Mouse (Mus musculus): Measurements from ENCODE around the gene Lgals7. TPM values are rescaled to one million over a fixed set of nuclear protein-coding genes. Genes with fewer than 3 reads are reported as not detected.

Gene Lgals7
- polyA plus RNA-seq, 1 experiment from 2014 or later, result 1.0 TPM

- Histone ChIP-seq H3K4me1 (replicated peaks; ENCODE audit: control insufficient read depth, insufficient read depth, low read length) (peaks cover 30% of the 10 kb centered on the region), H3K9me3 (ENCODE audit: control insufficient read depth, low read length) (no peaks in the 10 kb centered on the region), H3K9ac (ENCODE audit: low read length) (no peak overlapping the region), H3K4me2 (ENCODE audit: low read depth, low read length) (no peak overlapping the region), H3K27ac (ENCODE audit: low read length) (peak overlapping the region; percentile 48; the same call in 1 of the 2 replicates), H3K36me3 (ENCODE audit: control insufficient read depth, insufficient read depth, low read length) (peaks cover 76% of the 10 kb centered on the region), H3K4me3 (ENCODE audit: low read length) (no peak overlapping the region), H3K27me3 (ENCODE audit: control insufficient read depth, insufficient read depth, low read depth, low read length) (no peaks in the 10 kb centered on the region)
- ATAC-seq (ENCODE audit: low read depth), result no peak
- 79% methylated on average over 4 of the region's 4 CpGs for WGBS
Measured at GRCm38 (mm10) chr7:28819571-28819970, 44.1 kb upstream of the Lgals7 start.

- H3K4me1 ChIP-seq (replicated peaks; ENCODE audit: control insufficient read depth, insufficient read depth, low read length), result peaks cover 27% of the 10 kb centered on the region
- 59% methylated on average over 12 of the region's 12 CpGs for WGBS
- H3K27ac ChIP-seq (ENCODE audit: low read length), result 0 out of 2 replicates have a peak overlapping the region, but pooled peaks have one; percentile 48
- no peak overlapping the region for H3K9ac ChIP-seq (ENCODE audit: low read length)
- no peaks in the 10 kb centered on the region for H3K27me3 ChIP-seq (ENCODE audit: control insufficient read depth, insufficient read depth, low read depth, low read length)
- no peak overlapping the region for H3K4me3 ChIP-seq (ENCODE audit: low read length)
- ATAC-seq (ENCODE audit: low read depth), result peak; percentile 9; the same call in 1 of the 2 replicates
- no peaks in the 10 kb centered on the region for H3K9me3 ChIP-seq (ENCODE audit: control insufficient read depth, low read length)
- no peak overlapping the region for H3K4me2 ChIP-seq (ENCODE audit: low read depth, low read length)
- H3K36me3 ChIP-seq (ENCODE audit: control insufficient read depth, insufficient read depth, low read length), result peaks cover 65% of the 10 kb centered on the region
Measured at GRCm38 (mm10) chr7:28820358-28821260, 43.0 kb upstream of the Lgals7 start.

GRCm38 (mm10) chr7:28821261-28821831, 42.3 kb upstream of the Lgals7 start:
- ATAC-seq (ENCODE audit: low read depth), result no peak
- H3K4me3 ChIP-seq (ENCODE audit: low read length), result no peak overlapping the region
- H3K9ac ChIP-seq (ENCODE audit: low read length), result no peak overlapping the region
- no peak overlapping the region for H3K4me2 ChIP-seq (ENCODE audit: low read depth, low read length)
- no peak overlapping the region for H3K27ac ChIP-seq (ENCODE audit: low read length)
- WGBS, result 67% methylated on average over 10 of the region's 10 CpGs
- H3K4me1 ChIP-seq (replicated peaks; ENCODE audit: control insufficient read depth, insufficient read depth, low read length), result peaks cover 31% of the 10 kb centered on the region
- no peaks in the 10 kb centered on the region for H3K9me3 ChIP-seq (ENCODE audit: control insufficient read depth, low read length)
- H3K36me3 ChIP-seq (ENCODE audit: control insufficient read depth, insufficient read depth, low read length), result peaks cover 58% of the 10 kb centered on the region
- no peaks in the 10 kb centered on the region for H3K27me3 ChIP-seq (ENCODE audit: control insufficient read depth, insufficient read depth, low read depth, low read length)

- H3K4me2 ChIP-seq (ENCODE audit: low read depth, low read length), result no peak overlapping the region
- no peaks in the 10 kb centered on the region for H3K27me3 ChIP-seq (ENCODE audit: control insufficient read depth, insufficient read depth, low read depth, low read length)
- peaks cover 46% of the 10 kb centered on the region for H3K36me3 ChIP-seq (ENCODE audit: control insufficient read depth, insufficient read depth, low read length)
- no peak overlapping the region for H3K27ac ChIP-seq (ENCODE audit: low read length)
- H3K9me3 ChIP-seq (ENCODE audit: control insufficient read depth, low read length), result no peaks in the 10 kb centered on the region
- no peak overlapping the region for H3K4me3 ChIP-seq (ENCODE audit: low read length)
- no peak for ATAC-seq (ENCODE audit: low read depth)
- 58% methylated on average over 1 of the region's 1 CpGs for WGBS
- peaks cover 27% of the 10 kb centered on the region for H3K4me1 ChIP-seq (replicated peaks; ENCODE audit: control insufficient read depth, insufficient read depth, low read length)
- no peak overlapping the region for H3K9ac ChIP-seq (ENCODE audit: low read length)
Measured at GRCm38 (mm10) chr7:28822556-28822955, 41.1 kb upstream of the Lgals7 start.

GRCm38 (mm10) chr7:28822993-28823903, 40.4 kb upstream of the Lgals7 start:
- Histone ChIP-seq H3K9ac (ENCODE audit: low read length) (no peak overlapping the region), H3K9me3 (ENCODE audit: control insufficient read depth, low read length) (no peaks in the 10 kb centered on the region), H3K36me3 (ENCODE audit: control insufficient read depth, insufficient read depth, low read length) (peaks cover 39% of the 10 kb centered on the region), H3K4me3 (ENCODE audit: low read length) (no peak overlapping the region), H3K27ac (ENCODE audit: low read length) (peak overlapping the region; percentile 96), H3K4me2 (ENCODE audit: low read depth, low read length) (no peak overlapping the region), H3K4me1 (replicated peaks; ENCODE audit: control insufficient read depth, insufficient read depth, low read length) (peaks cover 25% of the 10 kb centered on the region), H3K27me3 (ENCODE audit: control insufficient read depth, insufficient read depth, low read depth, low read length) (no peaks in the 10 kb centered on the region)
- no peak for ATAC-seq (ENCODE audit: low read depth)
- 48% methylated on average over 10 of the region's 10 CpGs for WGBS

- Histone ChIP-seq H3K27ac (ENCODE audit: low read length) (peak overlapping the region; percentile 96), H3K36me3 (ENCODE audit: control insufficient read depth, insufficient read depth, low read length) (peaks cover 34% of the 10 kb centered on the region), H3K27me3 (ENCODE audit: control insufficient read depth, insufficient read depth, low read depth, low read length) (no peaks in the 10 kb centered on the region), H3K4me2 (ENCODE audit: low read depth, low read length) (no peak overlapping the region), H3K4me3 (ENCODE audit: low read length) (no peak overlapping the region), H3K9ac (ENCODE audit: low read length) (no peak overlapping the region), H3K9me3 (ENCODE audit: control insufficient read depth, low read length) (no peaks in the 10 kb centered on the region), H3K4me1 (replicated peaks; ENCODE audit: control insufficient read depth, insufficient read depth, low read length) (peaks cover 19% of the 10 kb centered on the region)
- WGBS, result 35% methylated on average over 2 of the region's 2 CpGs
- ATAC-seq (ENCODE audit: low read depth), result no peak
Measured at GRCm38 (mm10) chr7:28823932-28824331, 39.7 kb upstream of the Lgals7 start.

GRCm38 (mm10) chr7:28824941-28825685, 38.5 kb upstream of the Lgals7 start, which contains the start of gene Ech1:
TSS of gene Ech1 (plus strand) at chr7:28825217.
- ATAC-seq (ENCODE audit: low read depth), result peak; percentile 85
- Histone ChIP-seq H3K4me2 (ENCODE audit: low read depth, low read length) (peak within 1 kb of the TSS; percentile 63), H3K4me1 (replicated peaks; ENCODE audit: control insufficient read depth, insufficient read depth, low read length) (peaks cover 12% of the 10 kb centered on the region), H3K27me3 (ENCODE audit: control insufficient read depth, insufficient read depth, low read depth, low read length) (no peaks in the 10 kb centered on the region), H3K27ac (ENCODE audit: low read length) (peak within 1 kb of the TSS; percentile 96), H3K4me3 (ENCODE audit: low read length) (peak within 1 kb of the TSS; percentile 52), H3K36me3 (ENCODE audit: control insufficient read depth, insufficient read depth, low read length) (peaks cover 29% of the 10 kb centered on the region), H3K9ac (ENCODE audit: low read length) (peak within 1 kb of the TSS; percentile 72), H3K9me3 (ENCODE audit: control insufficient read depth, low read length) (0 out of 2 replicates have a peak, but pooled peaks cover 2% of the 10 kb centered on the region)
- WGBS, result 1% methylated on average over 33 of the region's 33 CpGs

GRCm38 (mm10) chr7:28825686-28826401, 37.8 kb upstream of the Lgals7 start:
- peak overlapping the region; percentile 63 for H3K4me2 ChIP-seq (ENCODE audit: low read depth, low read length)
- H3K27me3 ChIP-seq (ENCODE audit: control insufficient read depth, insufficient read depth, low read depth, low read length), result no peaks in the 10 kb centered on the region
- peak; percentile 27; the same call in 1 of the 2 replicates for ATAC-seq (ENCODE audit: low read depth)
- peak overlapping the region; percentile 52 for H3K4me3 ChIP-seq (ENCODE audit: low read length)
- WGBS, result 30% methylated on average over 11 of the region's 11 CpGs
- peak overlapping the region; percentile 72 for H3K9ac ChIP-seq (ENCODE audit: low read length)
- 0 out of 2 replicates have a peak, but pooled peaks cover 2% of the 10 kb centered on the region for H3K9me3 ChIP-seq (ENCODE audit: control insufficient read depth, low read length)
- peaks cover 25% of the 10 kb centered on the region for H3K36me3 ChIP-seq (ENCODE audit: control insufficient read depth, insufficient read depth, low read length)
- peaks cover 11% of the 10 kb centered on the region for H3K4me1 ChIP-seq (replicated peaks; ENCODE audit: control insufficient read depth, insufficient read depth, low read length)
- peak overlapping the region; percentile 96 for H3K27ac ChIP-seq (ENCODE audit: low read length)
